Mouse (Mus musculus) neural tube, embryonic 15.5 days (tissue): ENCODE data around the gene Lyrm7. TPM values are rescaled to one million over a fixed set of nuclear protein-coding genes. Genes with fewer than 3 reads are reported as not detected.
"Not testable (repeated sequence)": the region's sequence is repeated elsewhere in the genome, so short reads cannot be mapped to it uniquely, and the experiment has no call there.

Source experiments
- ATAC-seq: fragments of 200-750 bp; cut with Nextera tagmentation; 2 replicates; pipeline ENCODE4 v1.8.0; 2017; ENCODE audit warnings: mild to moderate bottlenecking, moderate TSS enrichment, moderate library complexity; ENCODE audit not compliant: low FRiP score
- H3K27ac ChIP-seq: fragments of 300-500 bp; sonication (generic); replicated peaks from 2 replicates; pipeline ENCODE4 v1.5.1; 2015; ENCODE audit warnings: mild to moderate bottlenecking, inconsistent platforms
- H3K27me3 ChIP-seq: fragments of 300-500 bp; sonication (generic); replicated peaks from 2 replicates; pipeline ENCODE4 v1.6.1; 2015; ENCODE audit warnings: inconsistent platforms
- H3K36me3 ChIP-seq: fragments of 300-500 bp; sonication (generic); 2 replicates; pipeline ENCODE4 v1.6.1; 2015; ENCODE audit warnings: inconsistent platforms
- H3K4me1 ChIP-seq: fragments of 300-500 bp; sonication (generic); 2 replicates; pipeline ENCODE4 v1.6.1; 2015; ENCODE audit warnings: inconsistent platforms
- H3K4me2 ChIP-seq: fragments of 300-500 bp; sonication (generic); 2 replicates; pipeline ENCODE4 v1.6.1; 2015; ENCODE audit warnings: inconsistent platforms, mild to moderate bottlenecking, moderate library complexity
- H3K4me3 ChIP-seq: fragments of 300-500 bp; sonication (generic); replicated peaks from 2 replicates; pipeline ENCODE4 v1.5.1; 2015; ENCODE audit warnings: mild to moderate bottlenecking, inconsistent platforms
- H3K9ac ChIP-seq: fragments of 300-500 bp; sonication (generic); replicated peaks from 2 replicates; pipeline ENCODE4 v1.6.1; 2015; ENCODE audit warnings: mild to moderate bottlenecking, inconsistent platforms
- H3K9me3 ChIP-seq: fragments of 300-500 bp; sonication (generic); replicated peaks from 2 replicates; pipeline ENCODE4 v1.6.1; 2016; ENCODE audit warnings: inconsistent platforms
- WGBS: fragments of 180-500 bp; shearing (Covaris S2); methylation state at CpG from one replicate; pipeline ENCODE4 v1.1.7; 2015; ENCODE audit warnings: mixed read lengths; 5-methylcytosine and 5-hydroxymethylcytosine counted together
- polyA plus RNA-seq: library from polyadenylated mRNA; unstranded; fragments of >200 nt; fragmentation: Nextera tagmentation; extraction: Ambion mirVana; gene quantifications from 2 replicates; pipeline ENCODE4 v1.2.1, GENCODE M21; 2015

The Lyrm7 gene
- polyA plus RNA-seq, 1 experiment from 2014 or later: 11.8 TPM

- Histone ChIP-seq H3K27me3 (no peaks in the 10 kb centered on the region), H3K4me2 (no peak overlapping the region), H3K9ac (no peak overlapping the region), H3K4me1 (peaks cover 25% of the 10 kb centered on the region), H3K4me3 (no peak overlapping the region), H3K27ac (no peak overlapping the region), H3K36me3 (no peaks in the 10 kb centered on the region), H3K9me3 (no peaks in the 10 kb centered on the region)
- WGBS: 45% methylated on average over 10 of the region's 10 CpGs
- no peak for ATAC-seq
These were observed 2.2 kb upstream of the Lyrm7 start for GRCm38 (mm10) chr11:54862621-54863520.

- H3K36me3 ChIP-seq: no peaks in the 10 kb centered on the region
- no peak overlapping the region for H3K4me3 ChIP-seq
- H3K4me1 ChIP-seq: peaks cover 17% of the 10 kb centered on the region
- no peak overlapping the region for H3K9ac ChIP-seq
- H3K4me2 ChIP-seq: no peak overlapping the region
- no peaks in the 10 kb centered on the region for H3K27me3 ChIP-seq
- H3K27ac ChIP-seq: peak overlapping the region; percentile 91
- no peak for ATAC-seq
- no peaks in the 10 kb centered on the region for H3K9me3 ChIP-seq
- 95% methylated on average over 5 of the region's 5 CpGs for WGBS
These were observed 1.0 kb upstream of the Lyrm7 start for GRCm38 (mm10) chr11:54861471-54862420.

- no peak for ATAC-seq
- H3K9ac ChIP-seq: peak overlapping the region; percentile 71
- no peaks in the 10 kb centered on the region for H3K27me3 ChIP-seq
- H3K36me3 ChIP-seq: no peaks in the 10 kb centered on the region
- 23% methylated on average over 11 of the region's 11 CpGs for WGBS
- H3K4me3 ChIP-seq: peak overlapping the region; percentile 61
- peaks cover 13% of the 10 kb centered on the region for H3K4me1 ChIP-seq
- H3K9me3 ChIP-seq: no peaks in the 10 kb centered on the region
- peak overlapping the region; percentile 71 for H3K4me2 ChIP-seq
- H3K27ac ChIP-seq: peak overlapping the region; percentile 91
These were observed 1.2 kb downstream of the Lyrm7 start for GRCm38 (mm10) chr11:54859322-54860165.

- H3K27ac ChIP-seq, H3K9ac ChIP-seq, H3K9me3 ChIP-seq, H3K4me3 ChIP-seq, H3K27me3 ChIP-seq, ATAC-seq, H3K36me3 ChIP-seq, H3K4me2 ChIP-seq: not testable (repeated sequence)
- 98% methylated on average over 11 of the region's 12 CpGs for whole genome bisulfite sequencing
- H3K4me1 ChIP-seq: peaks cover 13% of the 10 kb centered on the region
These were observed 1.8 kb downstream of the Lyrm7 start for GRCm38 (mm10) chr11:54858880-54859279.

GRCm38 (mm10) chr11:54851656-54852055 lies 9.1 kb downstream of the Lyrm7 start:
- 93% methylated on average over 12 of the region's 12 CpGs for WGBS
- Histone ChIP-seq H3K4me3 (no peak overlapping the region), H3K27ac (no peak overlapping the region), H3K36me3 (no peaks in the 10 kb centered on the region), H3K27me3 (no peaks in the 10 kb centered on the region), H3K4me1 (no peaks in the 10 kb centered on the region), H3K4me2 (no peak overlapping the region), H3K9ac (no peak overlapping the region), H3K9me3 (no peaks in the 10 kb centered on the region)
- ATAC-seq: no peak

- Histone ChIP-seq H3K27me3 (no peaks in the 10 kb centered on the region), H3K36me3 (no peaks in the 10 kb centered on the region)
- WGBS: 87% methylated on average over 10 of the region's 10 CpGs
These were observed 10.6 kb downstream of the Lyrm7 start for GRCm38 (mm10) chr11:54849961-54850758.

GRCm38 (mm10) chr11:54845470-54846442 lies 15.0 kb downstream of the Lyrm7 start:
- H3K4me3 ChIP-seq: no peak overlapping the region
- H3K9ac ChIP-seq: no peak overlapping the region
- H3K27ac ChIP-seq: no peak overlapping the region
- H3K27me3 ChIP-seq: no peaks in the 10 kb centered on the region
- H3K4me1 ChIP-seq: peaks cover 15% of the 10 kb centered on the region
- no peaks in the 10 kb centered on the region for H3K36me3 ChIP-seq
- no peaks in the 10 kb centered on the region for H3K9me3 ChIP-seq
- no peak for ATAC-seq
- H3K4me2 ChIP-seq: no peak overlapping the region
- WGBS: 17% methylated on average over 8 of the region's 8 CpGs

More at GRCm38 (mm10) chr11:54849961-54850758, 10.6 kb downstream of the Lyrm7 start:
- no peak overlapping the region for H3K27ac ChIP-seq
- peaks cover 8% of the 10 kb centered on the region; the same call in 1 of the 2 replicates for H3K4me1 ChIP-seq
- no peak overlapping the region for H3K4me2 ChIP-seq
- no peaks in the 10 kb centered on the region for H3K9me3 ChIP-seq
- no peak overlapping the region for H3K4me3 ChIP-seq
- H3K9ac ChIP-seq: no peak overlapping the region
- ATAC-seq: no peak

GRCm38 (mm10) chr11:54844959-54845358 lies 15.8 kb downstream of the Lyrm7 start:
- no peak for ATAC-seq
- Histone ChIP-seq H3K27me3 (no peaks in the 10 kb centered on the region), H3K9ac (no peak overlapping the region), H3K27ac (0 out of 2 replicates have a peak overlapping the region, but pooled peaks have one; percentile 13), H3K9me3 (no peaks in the 10 kb centered on the region), H3K4me2 (no peak overlapping the region), H3K36me3 (no peaks in the 10 kb centered on the region), H3K4me1 (peaks cover 15% of the 10 kb centered on the region), H3K4me3 (no peak overlapping the region)
- 82% methylated on average over 5 of the region's 5 CpGs for WGBS

- Histone ChIP-seq H3K27ac (0 out of 2 replicates have a peak overlapping the region, but pooled peaks have one; percentile 33), H3K4me2 (no peak overlapping the region), H3K9me3 (no peaks in the 10 kb centered on the region), H3K4me3 (no peak overlapping the region), H3K9ac (no peak overlapping the region), H3K36me3 (no peaks in the 10 kb centered on the region), H3K27me3 (no peaks in the 10 kb centered on the region), H3K4me1 (peaks cover 15% of the 10 kb centered on the region)
- ATAC-seq: no peak
- 31% methylated on average over 9 of the region's 9 CpGs for WGBS
These were observed 16.3 kb downstream of the Lyrm7 start for GRCm38 (mm10) chr11:54844424-54844823.
